Mouse (Mus musculus): ENCODE data around the gene Bcl11b. TPM values are rescaled to one million over a fixed set of nuclear protein-coding genes. Genes with fewer than 3 reads are reported as not detected.

Gene Bcl11b
- polyA plus RNA-seq, 1 experiment, result 22.3 TPM

DNA sequence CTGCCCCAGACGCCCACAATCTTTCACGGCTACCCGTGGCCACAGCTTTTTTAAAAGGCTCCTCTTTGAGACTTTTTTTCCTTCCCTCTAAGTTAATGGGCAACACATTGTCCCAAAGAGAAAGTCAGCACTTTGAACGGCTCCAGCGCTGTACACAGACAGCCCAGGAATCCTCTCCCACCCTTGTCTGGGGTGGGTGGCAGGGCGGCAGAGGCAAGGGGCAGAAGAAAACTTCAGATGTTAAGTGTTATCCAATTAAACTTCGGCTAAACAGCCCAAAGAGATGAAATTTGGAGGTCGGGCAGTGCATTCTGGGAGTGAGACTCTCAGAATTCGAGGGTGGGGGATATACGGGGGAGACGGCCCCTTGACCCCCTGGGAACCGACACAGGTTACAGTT, 38.3 kb downstream of the Bcl11b start:
- Histone ChIP-seq H3K4me3 (ENCODE audit: low read depth, low read length) (no peak overlapping the region), H3K27me3 (ENCODE audit: control insufficient read depth, insufficient read depth, low read length) (no peaks in the 10 kb centered on the region), H3K36me3 (ENCODE audit: control insufficient read depth, insufficient read depth, low read length) (peaks cover 3% of the 10 kb centered on the region; the same call in 1 of the 2 replicates), H3K27ac (ENCODE audit: insufficient read depth, low read depth, low read length) (no peak overlapping the region), H3K4me1 (ENCODE audit: control insufficient read depth, insufficient read depth, insufficient read length, low read length) (peaks cover 13% of the 10 kb centered on the region; the same call in 1 of the 2 replicates)
- 85% methylated on average over 12 of the region's 12 CpGs for WGBS
- no peak for TF ChIP-seq POLR2A (IDR thresholded peaks at IDR 0.05; ENCODE audit: low read depth, low read length)

DNA sequence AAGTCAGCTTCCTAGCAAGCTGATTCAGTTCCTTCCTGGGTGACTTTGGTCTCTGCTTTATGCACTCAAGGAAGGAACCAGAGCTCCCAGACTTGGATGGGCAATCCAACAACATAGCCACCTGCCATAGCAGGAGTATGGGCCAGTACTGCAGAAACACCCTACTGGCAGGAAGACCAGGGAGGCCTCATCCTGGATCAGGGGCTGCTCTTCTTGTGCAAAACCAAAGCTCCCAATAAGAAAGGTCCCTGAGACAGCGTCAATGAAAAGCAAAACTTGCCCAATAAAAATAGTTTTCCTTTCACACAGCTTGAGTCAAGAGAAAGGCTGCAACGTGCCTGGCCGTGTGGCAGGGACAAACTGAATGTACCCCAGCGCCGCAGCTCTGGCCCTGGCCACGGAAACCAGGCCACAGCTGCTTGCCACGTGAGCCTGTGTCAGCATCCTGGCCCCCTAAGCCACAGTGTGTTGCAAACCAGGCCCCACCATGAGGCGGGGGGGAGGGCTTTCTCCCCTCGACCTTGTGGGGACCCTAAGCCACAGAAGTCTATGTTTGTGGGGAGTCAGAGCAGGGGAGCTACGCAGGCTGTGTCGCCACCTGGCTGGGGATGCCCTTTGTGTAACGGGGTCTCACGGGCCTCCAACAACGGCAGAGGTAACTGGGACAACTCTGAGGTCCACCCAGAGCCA, 38.9 kb downstream of the Bcl11b start:
- 73% methylated on average over 14 of the region's 14 CpGs for WGBS
- no peak overlapping the region for H3K27ac ChIP-seq (ENCODE audit: insufficient read depth, low read depth, low read length)
- TF ChIP-seq CTCF (IDR thresholded peaks at IDR 0.05; ENCODE audit: extremely low read depth, insufficient read length, insufficient replicate concordance, low read depth, low read length) (no peak), POLR2A (IDR thresholded peaks at IDR 0.05; ENCODE audit: low read depth, low read length) (no peak)
- H3K4me3 ChIP-seq (ENCODE audit: low read depth, low read length), result no peak overlapping the region
- H3K27me3 ChIP-seq (ENCODE audit: control insufficient read depth, insufficient read depth, low read length), result no peaks in the 10 kb centered on the region
- H3K4me1 ChIP-seq (ENCODE audit: control insufficient read depth, insufficient read depth, insufficient read length, low read length), result peaks cover 13% of the 10 kb centered on the region; the same call in 1 of the 2 replicates
- peaks cover 5% of the 10 kb centered on the region; the same call in 1 of the 2 replicates for H3K36me3 ChIP-seq (ENCODE audit: control insufficient read depth, insufficient read depth, low read length)

DNA sequence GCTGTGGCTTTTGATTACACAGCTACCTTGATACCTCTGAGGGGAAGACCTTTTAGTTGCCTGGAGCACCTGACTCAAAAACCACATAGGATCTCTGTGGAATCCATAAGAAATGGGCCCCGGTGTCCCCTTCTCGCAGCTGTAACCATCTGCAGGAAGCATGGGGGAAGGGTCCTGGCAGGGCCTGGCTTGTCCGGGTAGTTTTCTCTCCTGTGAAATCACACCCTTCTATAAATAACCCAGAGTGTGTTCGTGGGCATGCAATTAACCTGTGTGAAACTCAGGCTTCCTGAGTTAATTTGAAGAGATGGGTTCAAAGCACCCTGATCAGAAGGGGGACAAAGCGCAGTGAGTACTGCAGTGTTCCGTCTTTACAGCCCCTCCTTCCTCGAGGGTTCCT, 40.5 kb downstream of the Bcl11b start:
- peaks cover 13% of the 10 kb centered on the region; the same call in 1 of the 2 replicates for H3K4me1 ChIP-seq (ENCODE audit: control insufficient read depth, insufficient read depth, insufficient read length, low read length)
- WGBS, result 31% methylated on average over 7 of the region's 7 CpGs
- no peak for TF ChIP-seq CTCF (IDR thresholded peaks at IDR 0.05; ENCODE audit: extremely low read depth, insufficient read length, insufficient replicate concordance, low read depth, low read length)
- TF ChIP-seq POLR2A (IDR thresholded peaks at IDR 0.05; ENCODE audit: low read depth, low read length), result no peak
- no peak overlapping the region for H3K27ac ChIP-seq (ENCODE audit: insufficient read depth, low read depth, low read length)
- H3K4me3 ChIP-seq (ENCODE audit: low read depth, low read length), result no peak overlapping the region
- H3K36me3 ChIP-seq (ENCODE audit: control insufficient read depth, insufficient read depth, low read length), result peaks cover 5% of the 10 kb centered on the region; the same call in 1 of the 2 replicates
- no peaks in the 10 kb centered on the region for H3K27me3 ChIP-seq (ENCODE audit: control insufficient read depth, insufficient read depth, low read length)

GRCm38 (mm10) chr12:107961843-107962242, 41.6 kb downstream of the Bcl11b start:
- 18% methylated on average over 15 of the region's 15 CpGs for WGBS
- TF ChIP-seq POLR2A (IDR thresholded peaks at IDR 0.05; ENCODE audit: low read depth, low read length) (no peak), CTCF (IDR thresholded peaks at IDR 0.05; ENCODE audit: extremely low read depth, insufficient read length, insufficient replicate concordance, low read depth, low read length) (no peak)
- Histone ChIP-seq H3K4me1 (ENCODE audit: control insufficient read depth, insufficient read depth, insufficient read length, low read length) (peaks cover 13% of the 10 kb centered on the region; the same call in 1 of the 2 replicates), H3K4me3 (ENCODE audit: low read depth, low read length) (no peak overlapping the region), H3K27me3 (ENCODE audit: control insufficient read depth, insufficient read depth, low read length) (no peaks in the 10 kb centered on the region), H3K36me3 (ENCODE audit: control insufficient read depth, insufficient read depth, low read length) (0 out of 2 replicates have a peak, but pooled peaks cover 3% of the 10 kb centered on the region), H3K27ac (ENCODE audit: insufficient read depth, low read depth, low read length) (no peak overlapping the region)

GRCm38 (mm10) chr12:107960789-107961491, 42.5 kb downstream of the Bcl11b start:
- no peaks in the 10 kb centered on the region for H3K27me3 ChIP-seq (ENCODE audit: control insufficient read depth, insufficient read depth, low read length)
- 19% methylated on average over 12 of the region's 12 CpGs for WGBS
- H3K4me1 ChIP-seq (ENCODE audit: control insufficient read depth, insufficient read depth, insufficient read length, low read length), result peaks cover 13% of the 10 kb centered on the region; the same call in 1 of the 2 replicates
- no peak for TF ChIP-seq CTCF (IDR thresholded peaks at IDR 0.05; ENCODE audit: extremely low read depth, insufficient read length, insufficient replicate concordance, low read depth, low read length)
- TF ChIP-seq POLR2A (IDR thresholded peaks at IDR 0.05; ENCODE audit: low read depth, low read length), result no peak
- no peak overlapping the region for H3K27ac ChIP-seq (ENCODE audit: insufficient read depth, low read depth, low read length)
- 0 out of 2 replicates have a peak, but pooled peaks cover 3% of the 10 kb centered on the region for H3K36me3 ChIP-seq (ENCODE audit: control insufficient read depth, insufficient read depth, low read length)
- no peak overlapping the region for H3K4me3 ChIP-seq (ENCODE audit: low read depth, low read length)

- Histone ChIP-seq H3K4me1 (ENCODE audit: control insufficient read depth, insufficient read depth, insufficient read length, low read length) (peaks cover 13% of the 10 kb centered on the region; the same call in 1 of the 2 replicates), H3K27ac (ENCODE audit: insufficient read depth, low read depth, low read length) (no peak overlapping the region), H3K27me3 (ENCODE audit: control insufficient read depth, insufficient read depth, low read length) (no peaks in the 10 kb centered on the region), H3K4me3 (ENCODE audit: low read depth, low read length) (no peak overlapping the region), H3K36me3 (ENCODE audit: control insufficient read depth, insufficient read depth, low read length) (0 out of 2 replicates have a peak, but pooled peaks cover 1% of the 10 kb centered on the region)
- 77% methylated on average over 14 of the region's 14 CpGs for WGBS
- TF ChIP-seq POLR2A (IDR thresholded peaks at IDR 0.05; ENCODE audit: low read depth, low read length) (no peak), CTCF (IDR thresholded peaks at IDR 0.05; ENCODE audit: extremely low read depth, insufficient read length, insufficient replicate concordance, low read depth, low read length) (no peak)
Observed at GRCm38 (mm10) chr12:107960365-107960764, 43.0 kb downstream of the Bcl11b start.

- TF ChIP-seq POLR2A (IDR thresholded peaks at IDR 0.05; ENCODE audit: low read depth, low read length) (no peak), CTCF (IDR thresholded peaks at IDR 0.05; ENCODE audit: extremely low read depth, insufficient read length, insufficient replicate concordance, low read depth, low read length) (no peak)
- H3K27ac ChIP-seq (ENCODE audit: insufficient read depth, low read depth, low read length), result no peak overlapping the region
- WGBS, result 85% methylated on average over 8 of the region's 8 CpGs
- H3K4me3 ChIP-seq (ENCODE audit: low read depth, low read length), result no peak overlapping the region
- H3K4me1 ChIP-seq (ENCODE audit: control insufficient read depth, insufficient read depth, insufficient read length, low read length), result peaks cover 13% of the 10 kb centered on the region; the same call in 1 of the 2 replicates
- H3K27me3 ChIP-seq (ENCODE audit: control insufficient read depth, insufficient read depth, low read length), result no peaks in the 10 kb centered on the region
- H3K36me3 ChIP-seq (ENCODE audit: control insufficient read depth, insufficient read depth, low read length), result 0 out of 2 replicates have a peak, but pooled peaks cover 1% of the 10 kb centered on the region
Observed at GRCm38 (mm10) chr12:107959872-107960271, 43.5 kb downstream of the Bcl11b start.

All from small intestine, adult 2 months (tissue).